Mouse (Mus musculus): Measurements from ENCODE around the gene Rbm33.

The Rbm33 gene

DNA sequence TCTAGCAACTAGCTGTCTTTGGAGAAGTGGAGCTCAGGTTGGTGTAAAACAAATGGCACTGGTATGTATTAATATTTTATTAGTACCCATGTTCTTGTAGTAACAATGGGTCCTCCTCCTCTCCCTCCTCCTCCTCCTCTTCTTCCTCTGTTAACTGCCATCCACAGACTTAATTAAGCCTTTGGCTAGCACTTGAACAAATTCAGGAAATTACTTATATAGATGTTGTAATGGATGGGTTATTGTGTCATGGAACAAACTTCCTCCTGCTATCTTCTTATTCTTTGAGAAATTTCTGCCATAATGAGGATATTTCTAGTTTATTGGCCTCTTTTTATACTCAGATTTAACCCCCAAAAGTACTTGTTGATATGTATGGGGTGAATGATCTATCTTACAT lies 60.4 kb downstream of the Rbm33 start:
- ChIA-PET CTCF (no interaction called here), POLR2A (no interaction called here)

GRCm38 (mm10) chr5:28382289-28382688 lies 65.4 kb downstream of the Rbm33 start:
- CTCF ChIA-PET = no interaction called here
- POLR2A ChIA-PET = interaction anchor here in 1 of 4 experiments (0.6 kb wide), 1 partner anchor 152 kb away, joined by 4 read pairs; no protein-coding TSS in a partner anchor

- ChIA-PET CTCF (no interaction called here), POLR2A (interaction anchor here in 1 of 4 experiments (0.6 to 0.7 kb wide), 2 partner anchors 257 to 261 kb away, joined by 4 to 6 read pairs; no protein-coding TSS in a partner anchor)
These were observed 69.9 kb downstream of the Rbm33 start for GRCm38 (mm10) chr5:28386783-28387182.

DNA sequence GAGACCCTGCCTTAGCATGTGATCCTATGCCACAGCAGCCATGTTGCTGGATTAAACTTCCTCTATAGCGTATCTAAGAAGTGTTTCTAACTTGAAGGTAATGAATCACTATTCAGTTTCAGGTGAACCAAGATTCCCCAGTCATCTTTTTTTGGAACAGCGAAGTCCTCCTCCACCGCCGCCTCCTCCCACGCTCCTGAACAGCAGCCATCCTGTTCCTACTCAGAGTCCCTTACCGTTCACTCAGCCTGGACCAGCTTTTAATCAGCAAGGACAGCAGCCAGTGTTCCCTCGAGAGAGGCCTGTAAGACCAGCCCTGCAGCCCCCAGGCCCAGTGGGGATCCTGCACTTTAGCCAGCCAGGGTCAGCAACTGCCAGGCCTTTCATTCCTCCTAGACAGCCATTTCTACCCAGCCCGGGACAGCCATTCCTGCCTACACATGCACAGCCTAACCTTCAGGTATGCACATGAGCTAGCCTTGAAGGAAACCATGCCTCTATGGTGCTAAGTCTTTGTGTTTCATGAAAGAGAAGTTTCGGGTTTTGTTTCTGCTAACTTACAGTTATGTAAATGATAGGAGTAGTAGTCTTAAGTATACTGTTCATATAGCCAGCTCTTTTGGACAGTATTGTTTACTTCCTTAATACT lies 70.7 kb downstream of the Rbm33 start:
- POLR2A ChIA-PET = interaction anchor here in 2 of 4 experiments (0.8 to 1.4 kb wide), 4 partner anchors 9 to 71 kb away, joined by 3 to 4 read pairs (median 3); partner anchors contain the start of gene Rbm33 (in 1 of the 2)

DNA sequence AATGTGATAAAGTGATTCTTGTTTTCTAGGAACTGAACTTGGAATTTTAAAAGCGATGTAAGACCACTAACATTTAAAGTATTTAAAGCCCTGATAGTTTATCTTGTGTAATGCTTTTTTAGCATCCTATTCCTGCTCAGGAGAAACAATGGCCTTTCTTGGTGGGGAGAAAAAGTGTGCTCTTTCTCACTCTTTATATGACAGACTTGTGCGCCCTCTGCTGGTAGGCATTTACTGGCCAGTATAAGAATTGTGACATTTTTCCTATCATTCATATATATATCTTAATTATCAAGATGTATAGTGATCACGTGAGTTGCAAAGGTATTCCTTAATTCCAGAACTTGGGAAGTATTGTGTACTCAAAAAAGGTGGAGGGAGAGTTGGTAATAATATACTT lies 71.3 kb downstream of the Rbm33 start:
- ChIA-PET POLR2A (interaction anchor here in 2 of 4 experiments (0.8 to 1.8 kb wide), 5 partner anchors 10 to 18 kb away, joined by 3 to 6 read pairs (median 3); no protein-coding TSS in a partner anchor), CTCF (interaction anchor here in 2 of 4 experiments (0.7 to 1.1 kb wide), 5 partner anchors 11 to 300 kb away, joined by 3 to 6 read pairs (median 3); no protein-coding TSS in a partner anchor)

More for the DNA sequence above, 70.7 kb downstream of the Rbm33 start:
- CTCF ChIA-PET = interaction anchor here in 2 of 4 experiments (0.5 to 1.1 kb wide), 7 partner anchors 12 to 574 kb away, joined by 3 to 7 read pairs (median 3); no protein-coding TSS in a partner anchor

DNA sequence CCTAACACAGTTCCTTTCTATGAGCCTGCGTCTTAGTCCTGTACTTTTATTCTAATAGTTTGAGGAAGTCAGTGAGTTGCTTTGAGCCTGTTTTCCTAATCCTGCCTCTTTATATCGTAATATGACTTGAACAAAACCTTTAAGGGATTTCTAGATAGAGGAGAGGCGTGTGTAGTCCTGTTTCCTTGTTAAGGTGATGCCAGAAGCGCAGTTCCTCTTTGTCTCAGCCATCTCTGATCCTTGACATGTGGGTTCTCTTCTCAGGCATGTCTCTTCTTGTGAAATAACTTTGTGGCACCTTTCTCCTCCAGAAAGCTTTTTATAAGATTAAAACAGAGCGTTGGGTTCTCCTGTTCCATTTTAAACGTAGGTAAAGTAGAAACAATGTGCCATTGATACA lies 73.3 kb downstream of the Rbm33 start:
- ChIA-PET POLR2A (interaction anchor here in 1 of 4 experiments (1.8 kb wide), 1 partner anchor 9 kb away, joined by 6 read pairs; no protein-coding TSS in a partner anchor), CTCF (interaction anchor here in 1 of 4 experiments (0.5 kb wide), 1 partner anchor 26 kb away, joined by 4 read pairs; no protein-coding TSS in a partner anchor)

DNA sequence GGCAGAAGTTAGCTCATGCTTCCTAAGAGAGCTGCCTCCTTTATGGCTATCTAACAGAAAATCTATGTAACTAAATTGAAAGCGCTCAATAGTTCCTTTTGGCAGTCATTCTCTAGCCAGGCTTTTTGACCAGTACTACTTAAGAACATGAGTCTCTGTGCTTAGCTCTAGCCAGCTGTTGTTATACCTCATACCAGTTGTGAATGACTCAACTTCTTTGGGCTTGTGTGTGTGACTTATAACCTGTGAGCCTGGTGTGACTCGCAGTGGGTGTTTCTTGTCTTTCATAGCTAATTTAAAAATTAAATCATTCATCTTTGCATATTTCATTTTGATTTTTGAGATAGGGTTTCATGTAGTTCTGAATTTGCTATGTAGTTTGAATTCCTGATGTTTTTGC lies 80.4 kb downstream of the Rbm33 start:
- POLR2A ChIA-PET = interaction anchor here in 2 of 4 experiments (0.7 to 1.6 kb wide), 3 partner anchors 20 to 81 kb away, joined by 3 to 5 read pairs (median 4); partner anchors contain the start of gene Rbm33 (in 1 of the 2)
- CTCF ChIA-PET = no interaction called here

DNA sequence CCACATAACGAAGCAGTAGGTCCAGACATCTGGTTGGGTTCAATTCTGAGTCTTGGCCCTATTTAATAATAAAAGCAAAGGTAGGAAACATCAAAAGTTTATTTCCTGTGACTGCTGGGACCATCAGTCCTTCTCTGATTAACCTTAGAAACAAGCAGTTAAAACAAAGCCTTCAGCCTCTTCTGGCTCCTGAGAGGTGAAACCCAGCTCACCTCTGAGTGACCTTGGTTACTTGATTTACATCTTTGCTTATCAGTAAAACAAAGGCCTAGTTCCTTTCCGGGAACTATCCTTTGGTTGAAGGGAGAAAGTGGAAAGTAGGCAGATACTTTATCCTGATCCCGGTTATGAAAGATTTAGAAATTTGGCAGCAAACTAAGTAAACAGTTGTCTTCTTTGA lies 81.8 kb downstream of the Rbm33 start:
- POLR2A ChIA-PET = interaction anchor here in 3 of 4 experiments (0.8 to 1.6 kb wide), 8 partner anchors 9 to 607 kb away, joined by 3 to 6 read pairs (median 5); partner anchors contain the start of genes Paxip1 (in 1 of the 3) and Rbm33 (in 1 of the 3)
- CTCF ChIA-PET = interaction anchor here in 1 of 4 experiments (2.2 kb wide), 1 partner anchor 11 kb away, joined by 6 read pairs; no protein-coding TSS in a partner anchor

- CTCF ChIA-PET = interaction anchor here in 1 of 4 experiments (2.2 kb wide), 1 partner anchor 12 kb away, joined by 6 read pairs; no protein-coding TSS in a partner anchor
- POLR2A ChIA-PET = interaction anchor here in 3 of 4 experiments (0.9 to 1.6 kb wide), 9 partner anchors 9 to 608 kb away, joined by 3 to 6 read pairs (median 3); partner anchors contain the start of genes Rbm33 (in 2 of the 3) and Paxip1 (in 1 of the 3)
These were observed 82.7 kb downstream of the Rbm33 start for GRCm38 (mm10) chr5:28399451-28400115.

GRCm38 (mm10) chr5:28402756-28403155 lies 85.8 kb downstream of the Rbm33 start:
- POLR2A ChIA-PET = interaction anchor here in 1 of 4 experiments (0.6 to 2.2 kb wide), 5 partner anchors 13 to 193 kb away, joined by 3 to 11 read pairs (median 3); no protein-coding TSS in a partner anchor

DNA sequence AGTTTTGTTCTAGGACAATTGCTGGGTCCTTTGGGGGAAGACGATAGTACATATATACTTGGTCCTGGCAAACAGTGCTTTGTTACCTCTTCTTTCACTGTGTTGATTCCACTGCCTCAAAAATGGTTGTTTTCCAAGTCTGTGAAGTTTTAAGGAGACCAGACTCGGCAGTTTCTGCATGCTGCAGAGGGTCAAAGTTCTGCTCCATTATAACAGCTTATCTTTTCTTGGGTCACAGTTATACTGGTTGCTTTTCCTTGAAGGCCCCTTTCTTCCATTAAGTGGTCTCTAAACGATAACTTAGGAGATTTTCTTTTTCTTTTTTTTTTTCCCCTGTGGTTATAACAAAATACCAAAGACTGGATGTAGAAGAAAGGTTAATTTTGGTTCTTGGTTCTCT lies 89.7 kb downstream of the Rbm33 start:
- CTCF ChIA-PET = interaction anchor here in 1 of 4 experiments (0.7 kb wide), 1 partner anchor 19 kb away, joined by 3 read pairs; no protein-coding TSS in a partner anchor
- POLR2A ChIA-PET = interaction anchor here in 1 of 4 experiments (1.1 to 1.6 kb wide), 4 partner anchors 8 to 18 kb away, joined by 3 to 7 read pairs (median 4); no protein-coding TSS in a partner anchor

More at GRCm38 (mm10) chr5:28402756-28403155, 85.8 kb downstream of the Rbm33 start:
- CTCF ChIA-PET = interaction anchor here in 1 of 4 experiments (0.6 kb wide), 1 partner anchor 508 kb away, joined by 3 read pairs; no protein-coding TSS in a partner anchor

DNA sequence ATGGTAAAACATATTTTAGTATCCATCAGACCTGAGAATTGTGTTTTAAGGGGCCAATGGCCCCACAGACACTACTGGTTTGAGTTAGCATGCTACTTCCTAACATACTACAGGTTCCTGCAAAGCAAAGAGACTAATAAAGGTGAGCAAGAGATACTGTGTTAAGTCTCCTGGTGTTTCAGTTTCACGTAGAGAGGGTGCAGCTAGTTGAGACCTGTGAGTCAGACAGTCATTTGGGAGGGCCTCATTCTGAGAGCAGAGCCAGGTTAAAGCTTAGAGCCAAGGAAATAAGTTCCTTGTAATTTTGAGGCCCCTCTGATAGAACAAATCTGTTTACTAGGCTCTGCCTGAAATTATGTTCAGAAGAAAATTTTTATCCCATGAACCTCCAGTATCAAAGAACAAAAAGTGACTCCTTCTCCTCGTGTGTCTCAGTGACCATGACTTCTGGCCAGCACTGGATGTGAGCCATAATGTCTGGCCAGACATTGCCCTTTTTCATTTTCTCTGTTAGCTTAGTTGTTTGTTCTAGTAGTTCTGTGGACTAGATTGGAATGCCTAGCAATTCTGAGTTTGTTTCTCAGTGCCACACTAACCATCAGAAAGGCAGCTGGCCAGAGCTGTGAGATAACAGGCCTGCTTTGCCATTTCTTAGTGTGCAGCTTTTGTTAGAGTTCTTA lies 95.2 kb downstream of the Rbm33 start:
- CTCF ChIA-PET = interaction anchor here in 1 of 4 experiments (0.6 kb wide), 1 partner anchor 39 kb away, joined by 8 read pairs; no protein-coding TSS in a partner anchor
- POLR2A ChIA-PET = interaction anchor here in 1 of 4 experiments (0.6 to 2.2 kb wide), 2 partner anchors 14 to 330 kb away, joined by 3 to 5 read pairs; no protein-coding TSS in a partner anchor

- CTCF ChIA-PET = no interaction called here
- POLR2A ChIA-PET = interaction anchor here in 2 of 4 experiments (1.0 to 2.2 kb wide), 3 partner anchors 7 to 97 kb away, joined by 3 to 5 read pairs (median 4); no protein-coding TSS in a partner anchor
These were observed 96.6 kb downstream of the Rbm33 start for GRCm38 (mm10) chr5:28413533-28413932.

- CTCF ChIA-PET = no interaction called here
- POLR2A ChIA-PET = interaction anchor here in 1 of 4 experiments (1.0 to 1.2 kb wide), 2 partner anchors 8 to 98 kb away, joined by 3 to 4 read pairs; no protein-coding TSS in a partner anchor
These were observed 97.2 kb downstream of the Rbm33 start for GRCm38 (mm10) chr5:28414076-28414475.

GRCm38 (mm10) chr5:28416029-28416428 lies 99.1 kb downstream of the Rbm33 start:
- CTCF ChIA-PET = interaction anchor here in 1 of 4 experiments (0.9 kb wide), 1 partner anchor 36 kb away, joined by 3 read pairs; no protein-coding TSS in a partner anchor
- POLR2A ChIA-PET = interaction anchor here in 1 of 4 experiments (1.7 to 2.9 kb wide), 2 partner anchors 9 to 13 kb away, joined by 4 to 11 read pairs; no protein-coding TSS in a partner anchor

- POLR2A ChIA-PET = no interaction called here
These were observed 101.8 kb downstream of the Rbm33 start for GRCm38 (mm10) chr5:28418734-28419133.

GRCm38 (mm10) chr5:28419640-28420265 lies 102.8 kb downstream of the Rbm33 start:
- POLR2A ChIA-PET = interaction anchor here in 2 of 4 experiments (0.5 to 1.4 kb wide), 3 partner anchors 17 to 961 kb away, joined by 3 to 9 read pairs (median 4); no protein-coding TSS in a partner anchor
- CTCF ChIA-PET = interaction anchor here in 1 of 4 experiments (0.8 kb wide), 1 partner anchor 126 kb away, joined by 4 read pairs; no protein-coding TSS in a partner anchor

More at GRCm38 (mm10) chr5:28418734-28419133, 101.8 kb downstream of the Rbm33 start:
- CTCF ChIA-PET = no interaction called here
